Mouse (Mus musculus) kidney, postnatal 14 days (tissue): Measurements from ENCODE around the gene Syt14.

ENCODE experiments used
- DNase-seq: peaks from one replicate; pipeline ENCODE4 v3.0.0; 2022; ENCODE audit warnings: mixed read lengths

The Syt14 gene

GRCm38 (mm10) chr1:193035371-193036238 is at the start of gene Syt14:
Syt14 (minus strand) TSS chr1:193035775.
- peak; percentile 87 for DNase-seq

DNA sequence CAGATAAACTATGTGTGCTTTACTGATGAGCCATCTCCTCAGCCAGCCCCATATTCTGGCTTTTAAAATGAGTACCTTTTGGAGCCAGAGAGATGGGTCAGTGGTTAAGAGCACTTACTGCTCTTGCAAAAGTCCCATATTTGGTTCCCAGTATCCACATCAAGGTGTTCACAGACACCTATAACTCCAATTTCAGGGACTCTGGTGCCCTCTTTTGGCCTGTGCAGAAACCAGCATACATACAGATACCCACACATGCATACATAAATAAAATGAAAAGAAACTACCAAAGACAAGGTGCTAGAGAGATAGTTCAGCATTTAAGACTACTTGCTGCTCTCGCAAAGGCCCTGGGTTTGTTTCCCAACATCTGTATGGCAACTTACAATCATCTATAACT is 48.4 kb upstream of the Syt14 start:
- DNase-seq, result no peak

DNA sequence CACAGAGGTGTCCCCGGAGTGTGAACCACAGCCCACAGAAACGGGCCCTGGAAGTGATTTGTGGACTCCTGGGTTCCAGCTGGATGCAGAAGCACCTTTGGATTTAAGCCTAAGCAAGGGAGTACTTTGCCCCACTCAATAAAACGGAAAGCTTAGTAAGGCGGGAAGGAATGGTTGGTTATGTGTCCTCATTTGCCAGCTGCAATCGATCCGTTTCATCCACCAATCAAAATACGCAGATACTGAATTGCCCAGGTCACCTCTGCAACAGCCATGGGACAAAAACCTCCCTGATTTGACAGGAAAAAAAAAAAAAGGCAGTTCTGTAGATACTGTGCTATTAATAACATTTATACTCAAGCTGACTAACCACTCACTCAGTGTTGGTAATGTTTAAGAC is 47.5 kb upstream of the Syt14 start:
- no peak for DNase-seq

DNA sequence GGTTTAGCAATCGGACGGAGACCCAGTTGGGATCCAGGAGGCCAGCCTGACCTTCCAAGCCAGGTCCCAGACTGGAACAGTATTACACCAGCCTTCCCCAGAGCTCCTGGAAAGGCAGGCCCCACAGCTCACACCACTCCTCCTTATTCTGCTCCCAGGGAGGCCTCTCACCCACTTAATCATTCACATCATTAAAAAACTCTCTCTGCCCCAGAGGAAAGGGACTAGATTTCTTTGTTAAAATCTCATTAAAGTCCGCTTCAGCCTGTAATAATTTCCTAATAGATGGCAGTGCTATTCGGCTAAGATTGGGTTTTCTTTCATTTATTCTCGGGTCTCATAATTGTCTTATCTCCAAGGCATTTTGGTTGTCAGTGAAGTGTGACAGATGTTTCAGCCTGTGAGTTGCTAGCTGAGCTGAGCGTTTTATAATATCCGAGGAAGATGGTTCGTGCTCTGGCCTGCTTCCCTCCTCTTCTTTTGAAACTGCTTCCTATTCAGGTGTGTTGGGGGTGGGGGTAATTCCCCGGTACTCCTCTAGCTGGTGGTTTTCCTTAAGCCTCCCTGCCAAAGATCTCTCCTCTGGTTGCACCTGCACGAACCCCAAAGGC is 46.8 kb upstream of the Syt14 start:
- no peak for DNase-seq

DNA sequence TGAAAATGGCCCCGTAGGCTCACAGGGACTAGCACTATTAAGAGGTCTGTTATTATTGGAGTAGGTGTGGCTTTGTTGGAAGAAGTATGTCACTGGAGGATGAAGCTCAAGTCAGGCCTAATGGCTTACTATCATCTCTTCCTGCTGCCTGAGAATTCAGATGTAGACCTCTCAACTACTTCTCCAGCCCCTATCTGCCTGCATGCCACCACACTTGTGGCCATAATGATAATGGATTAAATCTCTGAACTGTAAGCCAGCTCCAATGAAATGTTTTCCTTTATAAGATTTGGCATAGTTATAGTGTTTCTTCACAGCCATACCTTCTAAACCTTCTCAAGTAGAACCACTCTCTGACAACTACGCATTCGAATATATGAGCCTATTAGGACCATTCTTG is 27.0 kb upstream of the Syt14 start:
- DNase-seq, result no peak

DNA sequence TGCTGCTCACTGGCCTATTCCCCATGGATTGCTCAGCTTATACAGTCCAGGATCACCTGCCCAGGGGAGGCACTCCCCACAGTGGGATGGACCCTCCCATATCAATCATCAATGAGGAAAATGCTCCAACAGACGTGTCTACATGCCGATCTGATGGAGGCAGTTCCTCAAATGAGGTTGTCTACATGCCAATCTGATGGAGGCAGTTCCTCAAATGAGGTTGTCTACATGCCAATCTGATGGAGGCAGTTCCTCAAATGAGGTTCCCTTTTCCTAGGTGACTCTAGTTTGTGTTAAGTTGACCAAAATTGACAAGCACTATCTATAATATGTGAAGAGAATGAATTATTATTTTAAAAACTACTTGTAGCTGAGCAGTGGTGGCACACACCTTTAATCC is 24.6 kb upstream of the Syt14 start:
- DNase-seq, result no peak

- DNase-seq, result no peak
Observed at GRCm38 (mm10) chr1:193059596-193059995, 24.0 kb upstream of the Syt14 start.

GRCm38 (mm10) chr1:193054401-193054800 is 18.8 kb upstream of the Syt14 start:
- DNase-seq, result no peak

DNA sequence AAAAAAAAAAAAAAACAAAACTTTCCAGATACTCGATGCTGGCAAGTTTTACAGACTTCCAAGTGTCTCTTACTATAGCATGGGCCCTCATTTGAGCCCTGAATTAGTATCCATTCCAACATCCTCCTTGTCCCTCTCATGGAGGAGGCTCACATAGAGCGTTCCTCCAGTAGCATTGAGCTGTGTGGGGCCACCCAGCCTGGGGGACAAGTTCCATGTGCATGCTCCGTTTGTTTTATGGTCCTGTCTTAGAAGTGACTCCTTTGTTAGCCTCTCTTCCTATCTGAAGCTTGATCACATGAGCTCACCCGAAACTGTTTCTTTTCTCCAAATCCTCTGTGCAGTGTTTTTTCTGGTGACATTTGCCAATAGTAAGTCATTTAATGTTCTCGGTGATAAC is 17.5 kb upstream of the Syt14 start:
- no peak for DNase-seq

GRCm38 (mm10) chr1:193047616-193048015 is 12.0 kb upstream of the Syt14 start:
- no peak for DNase-seq

GRCm38 (mm10) chr1:193042760-193043295 is 7.3 kb upstream of the Syt14 start:
- no peak for DNase-seq

GRCm38 (mm10) chr1:193034951-193035370 is 614 bp downstream of the Syt14 start:
- DNase-seq, result no peak

- no peak for DNase-seq
Observed at GRCm38 (mm10) chr1:193024311-193024710, 11.3 kb downstream of the Syt14 start.

- no peak for DNase-seq
Observed at GRCm38 (mm10) chr1:193012351-193012750, 23.2 kb downstream of the Syt14 start.

DNA sequence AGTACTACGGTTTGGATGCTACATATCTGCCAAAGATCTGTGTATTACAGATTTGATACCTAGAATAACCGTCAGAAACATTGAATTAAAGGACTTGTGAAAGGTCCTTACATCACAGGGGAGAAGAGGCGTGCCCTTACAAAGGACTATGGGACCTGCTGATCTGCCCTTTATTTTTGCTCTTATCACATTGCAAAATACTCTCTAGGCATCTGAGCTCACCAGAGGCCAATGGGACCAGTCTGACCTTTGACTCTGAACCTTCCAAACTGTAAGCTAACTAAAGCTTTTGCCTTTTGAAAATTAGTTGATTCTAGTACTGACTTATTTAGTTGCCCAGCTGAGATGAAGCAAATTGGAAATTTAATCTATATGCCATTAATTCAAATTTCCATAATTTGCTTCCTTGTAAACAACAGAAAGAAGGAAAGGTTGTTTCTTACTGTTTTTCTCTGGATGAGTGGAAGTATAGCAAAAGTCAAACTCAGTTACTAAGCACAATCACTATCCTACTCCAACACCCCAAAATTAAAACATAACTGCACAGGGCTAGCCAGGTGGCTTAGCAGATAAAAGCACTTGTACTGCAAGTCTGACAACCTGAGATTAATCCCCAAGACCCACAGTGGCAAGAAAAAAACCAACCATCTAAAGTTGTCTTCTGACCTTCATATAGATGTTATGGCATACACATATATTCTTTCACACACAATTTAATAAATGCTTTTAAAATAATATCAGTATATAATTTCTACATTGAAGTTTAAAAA is 24.4 kb downstream of the Syt14 start:
- no peak for DNase-seq

- DNase-seq, result no peak
Observed at GRCm38 (mm10) chr1:193004581-193004980, 31.0 kb downstream of the Syt14 start.

GRCm38 (mm10) chr1:193003953-193004352 is 31.6 kb downstream of the Syt14 start:
- no peak for DNase-seq

- DNase-seq, result no peak
Observed at GRCm38 (mm10) chr1:193002307-193002706, 33.3 kb downstream of the Syt14 start.

DNA sequence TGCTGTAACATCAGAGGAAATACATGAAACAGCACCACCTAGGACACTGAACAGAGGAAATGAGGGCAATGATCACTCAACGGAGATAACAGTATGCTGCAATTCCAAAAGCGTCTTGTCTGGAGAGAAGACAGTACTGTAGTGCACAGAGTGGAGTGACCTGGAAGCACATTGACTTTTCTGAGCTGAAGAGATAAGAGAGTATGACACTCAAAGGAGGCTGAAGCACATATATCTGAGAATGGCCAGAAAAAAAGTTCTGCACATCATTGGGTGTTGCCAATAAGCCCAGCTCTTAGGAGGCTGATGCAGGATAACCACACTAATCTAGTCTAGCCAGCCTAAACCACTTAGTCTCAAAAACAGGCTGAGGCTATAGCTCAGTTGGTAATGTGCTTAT is 34.0 kb downstream of the Syt14 start:
- DNase-seq, result no peak

- no peak for DNase-seq
Observed at GRCm38 (mm10) chr1:193000908-193001307, 34.7 kb downstream of the Syt14 start.

DNA sequence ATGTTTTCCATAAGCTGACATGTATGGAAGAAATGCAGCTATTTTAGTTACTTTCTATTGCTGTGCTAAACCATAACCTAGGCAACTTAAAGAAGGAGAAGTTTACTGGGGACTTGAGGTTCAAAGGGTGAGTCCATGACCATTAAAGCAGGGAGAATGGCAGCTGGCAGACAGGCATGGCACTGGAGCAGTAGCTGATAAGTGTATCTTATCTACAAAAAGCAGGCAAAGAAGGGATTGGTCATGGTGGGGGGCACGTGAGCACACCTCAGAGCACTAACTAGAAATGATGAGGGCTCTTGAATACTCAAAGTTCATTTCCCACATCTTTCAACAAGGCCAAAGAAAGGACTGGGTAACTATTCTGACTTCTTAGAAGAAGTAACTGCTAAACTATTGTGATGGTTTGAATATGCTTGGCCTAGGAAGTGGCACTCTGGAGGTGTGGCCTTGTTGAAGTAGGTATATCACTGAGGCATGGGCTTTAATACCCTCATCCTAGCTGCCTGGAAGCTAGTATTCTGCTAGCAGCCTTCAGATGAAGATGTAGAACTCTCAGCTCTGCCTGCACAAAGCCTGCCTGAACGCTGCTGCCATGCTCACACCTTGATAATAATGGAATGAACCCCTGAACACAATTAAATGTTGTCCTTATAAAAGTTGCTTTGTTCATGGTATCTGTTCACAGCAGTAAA is 41.2 kb downstream of the Syt14 start:
- no peak for DNase-seq

DNA sequence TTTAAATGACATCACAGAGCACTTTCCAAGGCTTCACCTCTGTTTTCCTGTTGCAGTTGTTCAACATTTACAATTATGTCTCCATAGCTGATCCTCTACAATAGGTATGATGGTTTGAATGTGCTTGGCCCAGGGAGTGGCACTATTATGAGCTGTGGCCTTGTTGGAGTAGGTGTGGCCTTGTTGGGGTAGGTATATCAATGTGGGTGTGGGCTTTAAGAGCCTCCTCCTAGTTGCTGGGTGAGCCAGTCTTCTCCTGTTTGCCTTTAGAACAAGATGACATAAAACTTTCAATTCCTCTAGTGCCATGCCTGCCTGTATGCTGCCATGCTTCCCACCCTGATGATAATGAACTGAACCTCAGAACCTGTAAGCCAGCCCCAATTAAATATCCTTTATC is 42.1 kb downstream of the Syt14 start:
- DNase-seq, result no peak

- DNase-seq, result no peak
Observed at GRCm38 (mm10) chr1:192987203-192987602, 48.4 kb downstream of the Syt14 start.
